Mouse (Mus musculus): Measurements from ENCODE around the gene Sufu.

GRCm38 (mm10) chr19:46506372-46506717 is 109.6 kb downstream of the Sufu start:
- no peak for TF ChIP-seq JUND (IDR thresholded peaks at IDR 0.05; ENCODE audit: low read depth, low read length)
- TF ChIP-seq CTCF (IDR thresholded peaks at IDR 0.05 in 2 of 3, conservative IDR thresholded peaks at IDR 0.05 in 1 of 3; ENCODE audit: control insufficient read depth in 1 of 3, insufficient read depth in 1 of 3, low read depth in 2 of 3, low read length in 3 of 3, poor library complexity in 1 of 3, severe bottlenecking in 1 of 3): no peak
- no peak for TF ChIP-seq EP300 (IDR thresholded peaks at IDR 0.05; ENCODE audit: low read depth in 1 of 2, low read length in 2 of 2)
- no peak; the same call in 1 of the 2 replicates for TF ChIP-seq NELFE (IDR thresholded peaks at IDR 0.05; ENCODE audit: low read depth, low read length)
- TF ChIP-seq GATA1 (IDR thresholded peaks at IDR 0.05; ENCODE audit: low read depth, low read length): no peak
